Mouse (Mus musculus) cerebellum, adult 9-10 months (tissue): ENCODE data around the gene Fbrs.
"Not testable (repeated sequence)": the region's sequence is repeated elsewhere in the genome, so short reads cannot be mapped to it uniquely, and the experiment has no call there.

ENCODE experiments used
- DNase-seq: peaks from one replicate; pipeline ENCODE4 v3.0.0; 2022

Fbrs gene

GRCm38 (mm10) chr7:127476855-127477254, 2.1 kb upstream of the Fbrs start:
- peak; percentile 65 for DNase-seq

- peak; percentile 100 for DNase-seq
These were observed 1.0 kb upstream of the Fbrs start for GRCm38 (mm10) chr7:127477687-127478634.

- no peak for DNase-seq
These were observed 573 bp downstream of the Fbrs start for GRCm38 (mm10) chr7:127479318-127480225.

- no peak for DNase-seq
These were observed 1.3 kb downstream of the Fbrs start for GRCm38 (mm10) chr7:127480321-127480720.

- peak; percentile 65 for DNase-seq
These were observed 6.4 kb downstream of the Fbrs start for GRCm38 (mm10) chr7:127485416-127485815.

GRCm38 (mm10) chr7:127488364-127488763, 9.4 kb downstream of the Fbrs start:
- not testable (repeated sequence) for DNase-seq

GRCm38 (mm10) chr7:127489982-127490381, 11.0 kb downstream of the Fbrs start:
- no peak for DNase-seq

GRCm38 (mm10) chr7:127491846-127492245, 12.8 kb downstream of the Fbrs start:
- no peak for DNase-seq

GRCm38 (mm10) chr7:127494648-127495047, 15.6 kb downstream of the Fbrs start:
- no peak for DNase-seq

GRCm38 (mm10) chr7:127497382-127497781, 18.4 kb downstream of the Fbrs start:
- no peak for DNase-seq

GRCm38 (mm10) chr7:127498407-127498806, 19.4 kb downstream of the Fbrs start:
- no peak for DNase-seq

- no peak for DNase-seq
These were observed 29.3 kb downstream of the Fbrs start for GRCm38 (mm10) chr7:127508291-127508690.

- not testable (repeated sequence) for DNase-seq
These were observed 30.8 kb downstream of the Fbrs start for GRCm38 (mm10) chr7:127509830-127510229.

- DNase-seq, result peak; percentile 67
These were observed 32.2 kb downstream of the Fbrs start for GRCm38 (mm10) chr7:127511241-127511640.

- peak; percentile 97 for DNase-seq
These were observed 32.8 kb downstream of the Fbrs start, which contains the start of gene Srcap for GRCm38 (mm10) chr7:127511808-127512230. Srcap (plus strand) TSS chr7:127511983.

- peak; percentile 92 for DNase-seq
These were observed 33.4 kb downstream of the Fbrs start for GRCm38 (mm10) chr7:127512231-127513015.

- DNase-seq, result peak; percentile 61
These were observed 34.0 kb downstream of the Fbrs start for GRCm38 (mm10) chr7:127513016-127513390.

GRCm38 (mm10) chr7:127513781-127514180, 34.8 kb downstream of the Fbrs start:
- DNase-seq, result no peak

GRCm38 (mm10) chr7:127515846-127516245, 36.8 kb downstream of the Fbrs start:
- no peak for DNase-seq

GRCm38 (mm10) chr7:127516344-127516743, 37.3 kb downstream of the Fbrs start:
- DNase-seq, result no peak

- no peak for DNase-seq
These were observed 40.3 kb downstream of the Fbrs start, which contains the start of gene Gm42715 for GRCm38 (mm10) chr7:127519284-127519683. Gm42715 (plus strand) TSS chr7:127519584.
